Mouse (Mus musculus) urinary bladder, postnatal 10 days (tissue): ENCODE data around the gene Sh2d1b2.

Source experiments
- DNase-seq: peaks from one replicate; pipeline ENCODE4 v3.0.0; 2022; ENCODE audit warnings: low spot score

The Sh2d1b2 gene

DNA sequence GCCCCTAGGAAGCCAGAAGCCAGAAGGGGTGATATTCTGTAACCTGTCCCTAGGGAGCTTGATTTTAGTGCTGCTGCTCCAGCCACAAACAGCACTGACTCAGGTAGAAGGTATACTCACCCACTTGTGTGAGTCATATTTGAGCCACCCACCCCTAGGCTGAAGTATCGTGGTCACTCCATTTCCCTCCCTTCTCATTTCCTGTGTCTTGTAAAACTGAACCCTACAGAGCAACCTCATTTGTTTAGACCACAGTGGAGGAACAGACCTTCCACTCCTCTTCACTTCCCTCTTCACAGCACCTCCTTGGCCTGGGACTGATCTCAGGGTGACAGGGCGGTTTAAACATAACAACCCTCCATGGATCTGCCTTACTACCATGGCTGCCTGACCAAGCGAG, 44.5 kb downstream of the Sh2d1b2 start, which contains the start of gene Sh2d1b1:
Gene Sh2d1b1, plus strand, starts transcription at position 305 of the 400 bp plus-strand sequence.
- no peak for DNase-seq

DNA sequence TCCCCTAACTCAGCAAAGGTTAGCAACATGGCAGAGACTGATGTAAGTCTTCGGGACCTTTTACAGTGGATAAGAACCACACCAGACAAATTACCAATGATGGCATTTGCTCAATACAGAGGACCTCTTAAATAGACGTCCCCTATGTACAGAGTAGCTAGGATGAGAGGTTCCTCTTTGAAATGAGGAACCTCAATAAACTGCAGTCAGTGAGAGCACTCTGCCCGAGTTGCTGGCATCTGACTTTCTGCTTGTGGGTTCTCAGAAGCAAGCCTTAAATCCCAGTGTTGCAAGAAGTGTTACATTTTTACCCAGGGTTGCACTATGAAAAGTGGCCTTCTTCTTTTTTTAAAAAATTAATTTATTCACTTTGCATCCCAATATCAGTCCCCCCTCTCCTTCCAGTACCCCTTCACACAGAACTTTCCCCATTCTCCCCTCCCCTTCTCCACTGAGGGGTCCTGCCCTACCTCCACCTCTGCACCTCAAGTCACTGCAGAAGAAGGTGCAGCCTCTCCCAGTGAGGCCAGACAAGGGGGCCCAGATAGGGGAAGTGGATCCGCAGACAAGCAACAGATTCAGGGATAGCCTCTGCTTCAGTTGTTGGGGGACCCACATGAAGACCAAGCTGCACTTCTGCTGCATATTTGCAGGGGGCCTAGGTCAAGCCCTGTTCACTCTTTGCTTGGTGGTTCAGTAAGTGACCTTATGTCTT, 50.0 kb downstream of the Sh2d1b2 start:
- DNase-seq: no peak

DNA sequence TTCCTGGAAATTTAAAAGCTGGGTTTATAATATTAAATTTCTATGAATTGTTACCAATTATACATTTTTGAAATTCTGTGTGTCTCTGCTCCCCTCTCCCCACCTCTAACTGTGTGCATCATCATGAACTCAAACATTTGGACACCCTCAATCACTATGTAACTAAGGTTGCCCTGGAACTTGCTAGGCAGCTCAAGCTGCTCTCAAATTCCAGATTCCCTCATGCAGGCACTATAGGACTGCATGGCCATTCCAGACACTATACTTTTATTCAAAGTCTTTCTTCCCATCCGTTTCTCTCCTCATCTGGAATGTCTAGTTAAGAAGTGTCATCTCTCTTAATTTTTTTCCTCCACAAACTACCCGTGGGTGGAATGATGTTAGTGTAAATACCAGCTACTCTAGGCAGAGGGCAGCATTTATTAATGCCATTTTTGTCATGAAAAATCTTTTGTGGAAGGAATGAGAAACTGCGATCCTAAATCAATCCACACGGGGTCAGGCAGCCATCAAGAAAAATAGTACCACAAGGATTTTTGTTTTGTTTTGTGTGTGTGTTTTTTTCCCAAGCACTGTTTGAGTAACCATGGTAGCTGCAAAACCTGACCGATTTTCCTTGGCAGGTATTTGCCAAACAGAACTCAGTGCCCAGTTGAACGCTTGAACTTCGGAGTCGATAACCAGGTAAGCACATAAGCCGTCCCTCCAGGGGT, 59.8 kb downstream of the Sh2d1b2 start:
- DNase-seq: no peak

DNA sequence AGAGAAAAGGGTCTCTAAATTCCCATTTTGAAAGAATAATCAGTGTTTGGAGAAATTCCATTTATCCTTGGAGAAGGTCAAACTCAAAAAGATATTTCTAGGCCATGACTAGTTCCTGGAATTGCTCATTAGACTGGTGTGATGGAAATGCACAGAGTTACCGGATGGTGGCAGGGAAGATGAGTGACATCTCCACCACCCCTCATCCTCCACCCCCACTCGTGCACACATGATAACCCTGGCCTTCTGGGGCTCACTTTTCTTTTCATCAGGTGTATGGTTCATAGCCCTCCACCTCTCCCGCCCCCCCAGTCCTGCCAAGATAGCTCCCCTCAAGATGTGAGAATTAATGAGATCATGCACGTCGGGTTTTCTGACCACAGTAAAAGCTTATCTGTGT, 60.7 kb downstream of the Sh2d1b2 start:
- no peak for DNase-seq

DNA sequence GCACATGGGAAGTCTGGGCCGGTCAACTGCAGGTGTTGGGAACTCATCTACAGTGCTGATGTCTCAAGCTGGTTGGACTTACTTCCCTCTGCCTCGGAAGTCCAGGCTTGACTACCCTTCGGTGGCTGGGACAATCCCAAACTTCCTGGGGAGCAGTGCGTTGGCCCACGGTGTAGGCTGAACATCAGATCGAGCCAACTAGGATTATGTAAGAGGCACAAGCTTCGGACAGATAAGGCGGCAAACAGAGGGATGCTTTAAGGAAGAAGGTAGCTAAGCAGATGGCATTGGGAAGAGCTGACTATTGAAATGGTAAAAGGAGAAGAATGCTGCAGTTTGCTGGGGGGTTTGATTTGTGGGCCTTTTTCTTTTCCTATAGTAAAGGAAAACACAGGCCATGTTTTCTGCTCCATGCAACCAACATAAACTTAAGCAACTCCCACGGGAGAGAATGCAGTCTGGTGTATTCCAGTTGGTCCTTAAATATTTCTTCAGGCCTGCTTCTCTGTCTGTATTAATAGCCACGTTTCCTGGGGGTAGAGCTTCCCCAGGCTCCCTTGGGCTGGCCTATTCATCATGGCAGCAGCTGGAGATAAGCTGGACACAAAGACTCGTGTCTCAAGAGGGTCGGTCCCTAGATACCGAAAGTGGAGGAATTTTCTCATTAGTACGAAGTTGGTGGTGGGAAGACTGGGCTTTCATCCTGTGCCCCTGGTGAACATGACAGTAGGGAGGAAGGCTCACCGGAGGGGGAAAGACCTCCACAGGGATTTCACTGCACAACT, 62.4 kb downstream of the Sh2d1b2 start:
- DNase-seq: no peak

DNA sequence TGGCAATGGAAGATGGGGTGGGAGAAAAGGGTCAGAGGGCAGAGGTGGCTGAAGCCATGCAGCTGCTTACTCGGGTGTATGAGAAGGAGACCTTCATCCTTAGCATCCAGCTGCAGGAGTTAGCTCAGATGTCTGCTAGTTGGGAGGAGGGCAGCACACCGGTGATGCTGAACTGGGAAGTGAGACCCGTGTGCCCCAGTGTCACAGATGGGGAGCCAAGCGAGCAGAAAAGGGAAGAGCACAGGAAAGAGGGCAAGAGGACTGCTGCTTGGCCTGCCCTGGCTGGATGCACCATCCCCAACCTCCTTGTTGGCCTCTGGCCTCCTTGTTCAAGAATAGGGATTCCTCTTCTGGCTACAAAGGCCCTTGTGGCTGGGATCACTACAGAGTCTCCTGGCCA, 66.9 kb downstream of the Sh2d1b2 start:
- DNase-seq: no peak

DNA sequence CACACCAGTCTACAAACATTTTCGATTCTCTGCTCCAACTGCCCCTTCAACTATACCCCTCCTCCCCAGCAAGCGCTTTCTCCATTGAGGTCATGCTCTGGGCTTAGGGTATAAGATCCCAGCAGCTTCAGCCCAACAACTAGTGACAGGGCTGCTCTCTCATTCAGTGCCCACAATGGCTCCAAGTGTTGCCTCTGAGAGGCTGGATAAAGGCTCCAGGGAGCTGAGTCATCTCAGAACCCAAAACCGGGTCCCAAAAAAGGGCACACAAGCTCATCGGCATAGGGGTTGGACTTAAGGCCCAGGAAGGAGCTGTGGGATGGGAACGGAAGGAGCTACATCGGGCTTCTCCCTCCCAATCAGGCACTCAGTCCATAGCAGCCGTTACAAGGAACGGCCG, 69.1 kb downstream of the Sh2d1b2 start:
- DNase-seq: no peak

DNA sequence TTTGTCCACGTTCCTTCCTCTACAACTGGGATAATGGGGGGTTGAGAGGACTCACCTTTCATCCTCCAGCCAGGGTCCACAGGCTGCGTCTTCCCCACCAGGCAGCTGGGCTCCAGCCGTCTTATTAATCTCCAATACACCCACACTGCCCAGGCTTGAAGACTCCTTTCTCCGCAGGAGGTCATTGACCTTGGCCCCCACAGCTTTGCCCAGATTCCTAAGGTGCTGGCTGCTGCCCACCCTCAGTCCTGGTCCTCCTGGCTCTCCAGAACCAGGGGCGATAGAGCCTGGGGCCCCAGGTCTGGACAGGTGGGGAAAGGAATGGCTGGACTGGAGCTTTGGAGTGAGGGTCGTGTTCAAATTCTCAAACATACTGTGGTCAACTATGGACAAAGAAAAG, 69.9 kb downstream of the Sh2d1b2 start:
- DNase-seq: no peak

DNA sequence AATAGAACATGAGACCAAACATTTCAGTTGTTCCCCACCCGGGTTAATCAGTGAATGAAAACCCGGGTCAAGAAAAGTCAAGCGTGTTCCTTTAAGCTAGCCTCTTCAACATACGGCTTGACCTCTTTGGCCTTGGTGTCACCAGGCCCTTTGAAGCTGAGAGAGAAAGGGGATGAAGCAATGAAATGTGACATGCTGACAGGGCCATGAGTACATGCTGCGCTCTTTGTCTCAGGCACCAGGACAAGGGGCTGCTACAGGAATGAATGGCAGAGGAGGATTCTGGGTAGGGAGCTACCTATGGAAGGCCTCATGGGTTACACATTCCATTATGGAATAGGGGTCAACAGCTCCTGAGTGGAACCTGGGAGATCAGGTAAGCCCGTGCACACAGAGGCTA, 70.6 kb downstream of the Sh2d1b2 start:
- DNase-seq: no peak
